Mouse (Mus musculus) liver, embryonic 14.5 days (tissue): Measurements from ENCODE around the gene Gkn2. TPM values are rescaled to one million over a fixed set of nuclear protein-coding genes. Genes with fewer than 3 reads are reported as not detected.
A peak's percentile ranks its signal among the peaks of the same experiment; 100 is the strongest.

Experiments used
- ATAC-seq: fragments of 200-750 bp; cut with Nextera tagmentation; 2 replicates; pipeline ENCODE4 v1.8.0; 2017; ENCODE audit warnings: moderate number of reproducible peaks, mild to moderate bottlenecking, moderate library complexity; ENCODE audit not compliant: insufficient read depth
- DNase-seq, 3 experiments: peaks; one replicate each; pipeline ENCODE4 v3.0.0-alpha.2; 2012 to 2013; ENCODE audit warnings: low read depth in 3 of 3, low spot score in 3 of 3
- H3K27ac ChIP-seq: fragments of 300-500 bp; sonication (generic); 2 replicates; pipeline ENCODE4 v1.5.1; 2014; ENCODE audit warnings: moderate library complexity, mild to moderate bottlenecking, control low read depth, inconsistent platforms
- H3K27me3 ChIP-seq: fragments of 300-500 bp; sonication (generic); 2 replicates; pipeline ENCODE4 v1.6.1; 2014; ENCODE audit warnings: mild to moderate bottlenecking, low read length, moderate library complexity; ENCODE audit not compliant: control insufficient read depth, insufficient read depth
- H3K36me3 ChIP-seq: fragments of 300-500 bp; sonication (generic); replicated peaks from 2 replicates; pipeline ENCODE4 v1.6.1; 2014; ENCODE audit warnings: low read depth; ENCODE audit not compliant: control insufficient read depth, insufficient read depth
- H3K4me1 ChIP-seq, 2 experiments: fragments of 200-500 bp in 1 of 2; fragments of 300-500 bp in 1 of 2; sonication (generic) in 1 of 2; replicated peaks; 2 replicates each; pipeline ENCODE4 v1.6.1; 2012 to 2014; ENCODE audit warnings: antibody characterized with exemption in 1 of 2, inconsistent platforms in 1 of 2, low read length in 1 of 2; ENCODE audit not compliant: control insufficient read depth in 2 of 2, insufficient read depth in 2 of 2
- H3K4me2 ChIP-seq: fragments of 300-500 bp; sonication (generic); 2 replicates; pipeline ENCODE4 v1.6.1; 2014; ENCODE audit warnings: low read depth, mild to moderate bottlenecking, control low read depth, moderate library complexity
- H3K4me3 ChIP-seq, 2 experiments: fragments of 200-500 bp in 1 of 2; fragments of 300-500 bp in 1 of 2; sonication (generic) in 1 of 2; 2 replicates each; pipeline ENCODE4 v1.5.1; 2012 to 2014; ENCODE audit warnings: low read depth in 2 of 2, low read length in 2 of 2, mild to moderate bottlenecking in 2 of 2, control low read depth in 1 of 2, inconsistent platforms in 1 of 2, moderate library complexity in 1 of 2; ENCODE audit not compliant: insufficient read depth in 1 of 2
- H3K9ac ChIP-seq: fragments of 300-500 bp; sonication (generic); replicated peaks from 2 replicates; pipeline ENCODE4 v1.6.1; 2014; ENCODE audit warnings: mild to moderate bottlenecking, control low read depth, moderate library complexity
- H3K9me3 ChIP-seq: fragments of 300-500 bp; sonication (generic); 2 replicates; pipeline ENCODE4 v1.6.1; 2016; ENCODE audit warnings: low read length, mixed read lengths; ENCODE audit not compliant: control insufficient read depth
- CTCF ChIP-seq: IDR thresholded peaks from 2 replicates; pipeline ENCODE4 v1.5.1; 2016; ENCODE audit warnings: antibody characterized with exemption, low read depth, control low read depth
- EP300 ChIP-seq: IDR thresholded peaks from 2 replicates; pipeline ENCODE4 v1.6.1; 2016; ENCODE audit warnings: antibody characterized with exemption, low read depth
- WGBS: fragments of 180-500 bp; shearing (Covaris S2); extraction: QIAGEN DNeasy Blood & Tissue Kit; methylation state at CpG from one replicate; pipeline ENCODE4 v1.1.7; 2014; ENCODE audit not compliant: insufficient replicate concordance; 5-methylcytosine and 5-hydroxymethylcytosine counted together
- polyA plus RNA-seq, 2 experiments: library from polyadenylated mRNA; depleted of rRNA in 1 of 2; stranded (reverse) in 1 of 2; unstranded in 1 of 2; fragments of >200 nt; fragmentation: Nextera tagmentation in 1 of 2; extraction: Ambion mirVana in 1 of 2; gene quantifications; 2 replicates each; pipeline versions ENCODE4 v1.2.1 to v1.2.3; 2012 to 2014

The Gkn2 gene
- polyA plus RNA-seq, 2 experiments = not detected

DNA sequence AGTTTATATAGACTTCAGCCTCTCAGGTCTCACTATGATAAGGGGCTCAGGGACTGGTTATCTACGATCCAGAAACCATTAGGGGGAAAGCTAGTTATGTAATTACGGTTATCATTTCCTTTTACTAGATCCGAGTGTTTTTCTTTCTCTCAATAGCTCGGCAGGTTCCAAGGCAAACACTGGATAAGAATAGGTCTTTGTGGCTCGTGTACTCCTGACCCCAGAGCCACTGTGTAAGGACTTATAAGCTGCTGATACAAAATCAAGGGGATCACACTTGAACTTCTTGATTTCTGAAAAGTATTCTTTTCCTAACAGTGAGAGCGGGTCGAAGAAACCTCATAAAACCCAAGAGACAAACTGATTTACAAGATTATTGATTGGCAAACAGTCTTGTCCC is 15.7 kb downstream of the Gkn2 start, which contains the start of gene Gkn3:
Gene Gkn3 (minus strand): TSS at position 59 of the 400 bp plus-strand sequence.
- Histone ChIP-seq H3K36me3 (no peaks in the 10 kb centered on the region), H3K27me3 (no peaks in the 10 kb centered on the region), H3K9me3 (no peaks in the 10 kb centered on the region), H3K4me1 (peaks cover 0 to 17% of the 10 kb centered on the region in 2 experiments; a peak in 3 of 4 replicates), H3K27ac (no peak within 1 kb of the TSS), H3K4me3 (no peak within 1 kb of the TSS), H3K4me2 (no peak within 1 kb of the TSS), H3K9ac (no peak within 1 kb of the TSS)
- ATAC-seq (no peak), DNase-seq (no peak)
- no peak for TF ChIP-seq EP300
- TF ChIP-seq CTCF = no peak
- WGBS = 31% methylated on average over 7 of the region's 7 CpGs

DNA sequence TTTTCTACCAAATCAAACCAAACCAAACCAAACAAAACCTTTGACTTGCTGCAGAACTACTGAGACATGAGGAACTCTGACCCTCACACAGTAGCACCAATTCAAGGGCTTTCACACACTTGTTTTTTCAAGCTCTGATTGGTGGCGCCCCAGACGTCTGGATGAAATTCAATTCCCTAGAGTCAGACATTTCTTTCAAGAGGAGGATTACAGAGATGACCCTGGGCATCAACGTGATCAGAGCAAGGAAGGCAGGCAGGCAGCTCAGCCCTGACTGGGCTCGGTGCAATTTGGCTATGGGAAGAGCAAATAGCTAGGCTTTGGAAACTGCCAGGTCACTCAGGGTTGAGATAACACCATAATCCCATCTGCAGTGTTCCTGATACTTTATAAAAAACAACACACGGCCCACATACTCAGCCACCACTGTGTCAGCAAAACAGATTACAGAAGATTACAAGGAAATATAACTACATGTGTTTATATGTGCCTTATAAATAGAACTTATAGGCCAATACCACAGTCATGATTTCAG is 16.4 kb downstream of the Gkn2 start:
- Histone ChIP-seq H3K27me3 (no peaks in the 10 kb centered on the region), H3K4me2 (no peak overlapping the region), H3K4me1 (peaks cover 0 to 17% of the 10 kb centered on the region in 2 experiments; a peak in 3 of 4 replicates), H3K9me3 (no peaks in the 10 kb centered on the region), H3K27ac (no peak overlapping the region), H3K4me3 (no peak overlapping the region), H3K9ac (no peak overlapping the region), H3K36me3 (no peaks in the 10 kb centered on the region)
- DNase-seq (no peak), ATAC-seq (peak; percentile 21; the same call in 1 of the 2 replicates)
- peak; percentile 22; the same call in 1 of the 2 replicates for TF ChIP-seq EP300
- no peak for TF ChIP-seq CTCF
- WGBS = 20% methylated on average over 5 of the region's 5 CpGs

DNA sequence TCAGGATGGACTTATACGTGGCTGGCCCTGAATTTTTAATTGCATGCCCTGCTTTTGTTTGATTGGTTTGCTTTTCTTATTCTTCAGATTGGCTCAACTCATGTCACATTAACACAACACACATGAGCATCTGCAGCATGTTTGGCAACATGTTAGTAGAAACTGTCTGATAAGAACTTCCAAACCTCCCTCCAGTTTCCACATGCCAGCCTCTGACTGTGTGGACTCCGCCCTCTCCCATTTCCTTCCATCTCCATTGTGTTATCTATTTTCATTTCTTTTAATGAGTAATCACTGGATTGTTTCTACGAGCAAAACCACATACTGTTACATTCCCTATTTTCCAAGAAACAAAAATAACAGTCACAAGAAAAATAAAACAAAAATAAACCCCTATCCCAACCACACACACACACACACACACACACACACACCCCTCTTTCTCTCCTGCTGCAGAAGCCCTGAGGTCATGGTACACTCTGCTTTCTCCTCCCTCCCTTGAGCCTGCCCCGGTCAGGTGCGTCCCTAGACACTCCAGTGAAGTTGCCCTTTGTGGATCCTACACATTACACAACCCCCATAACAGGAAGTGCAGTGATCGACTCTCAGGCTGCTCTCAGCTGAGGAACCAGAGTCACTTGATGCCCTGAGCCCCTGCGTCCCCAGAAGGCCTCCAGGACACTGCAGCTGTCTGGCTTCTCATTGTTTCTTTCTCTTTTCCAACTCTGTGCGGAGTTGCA is 20.5 kb downstream of the Gkn2 start:
- Histone ChIP-seq H3K27me3 (no peaks in the 10 kb centered on the region), H3K9me3 (no peaks in the 10 kb centered on the region), H3K4me1 (peaks cover 0 to 13% of the 10 kb centered on the region in 2 experiments; a peak in 3 of 4 replicates), H3K36me3 (no peaks in the 10 kb centered on the region), H3K9ac (no peak overlapping the region), H3K4me2 (no peak overlapping the region), H3K27ac (no peak overlapping the region), H3K4me3 (no peak overlapping the region)
- ATAC-seq = 0 out of 2 replicates have a peak, but pooled peaks have one; percentile 31
- WGBS = 31% methylated on average over 8 of the region's 8 CpGs
- TF ChIP-seq EP300 (no peak), CTCF (no peak)
- DNase-seq = no peak

DNA sequence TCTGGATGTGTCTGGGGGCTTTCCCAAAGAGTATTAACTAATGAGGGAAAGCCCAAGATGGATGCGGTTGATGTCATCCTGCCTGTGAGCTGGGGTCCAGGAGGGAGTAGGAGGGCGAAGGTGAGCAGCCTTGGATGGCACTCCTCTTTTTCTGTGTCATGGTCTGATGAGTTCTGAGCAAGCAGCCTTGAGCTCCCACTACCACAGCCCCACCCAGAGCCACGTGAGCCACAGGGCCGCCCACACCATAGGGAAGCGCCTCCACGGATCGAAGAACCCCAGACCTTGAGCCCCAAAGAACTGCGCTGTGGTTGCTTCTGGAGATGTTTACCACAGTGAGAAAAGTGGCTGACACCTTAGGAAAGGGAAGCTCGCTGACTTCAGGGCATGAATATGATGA is 21.6 kb downstream of the Gkn2 start:
- Histone ChIP-seq H3K27me3 (no peaks in the 10 kb centered on the region), H3K4me3 (no peak overlapping the region)
- no peak for DNase-seq

DNA sequence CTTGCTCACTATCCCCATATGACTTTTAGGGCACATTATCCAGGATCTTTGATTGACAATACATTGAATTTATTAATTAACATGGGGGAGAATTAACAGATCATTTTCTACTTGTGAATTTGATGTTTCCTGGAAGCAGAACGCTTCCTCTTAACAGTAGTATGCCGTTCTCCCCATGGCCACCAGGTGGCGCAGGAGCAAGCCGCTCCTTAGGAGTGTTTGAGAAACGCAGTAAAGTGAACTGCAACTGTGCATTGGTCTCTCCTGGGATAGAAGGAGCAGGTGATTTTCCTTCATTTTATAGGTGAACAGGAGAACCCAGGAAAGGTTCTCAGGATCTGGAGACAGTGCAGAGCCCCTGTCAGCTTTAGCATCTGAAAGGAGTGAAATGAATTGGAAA is 26.0 kb downstream of the Gkn2 start:
- Histone ChIP-seq H3K36me3 (no peaks in the 10 kb centered on the region), H3K9ac (no peak overlapping the region), H3K9me3 (no peaks in the 10 kb centered on the region), H3K4me2 (no peak overlapping the region), H3K4me1 (peaks cover 0 to 14% of the 10 kb centered on the region in 2 experiments; a peak in 2 of 4 replicates), H3K27ac (no peak overlapping the region), H3K27me3 (no peaks in the 10 kb centered on the region), H3K4me3 (no peak overlapping the region)
- ATAC-seq (no peak), DNase-seq (peak in 2 of 3 experiments; percentile 33 to 41)
- 1% methylated on average over 5 of the region's 5 CpGs for WGBS
- TF ChIP-seq CTCF = peak; percentile 96
- TF ChIP-seq EP300 = no peak

More for the DNA sequence above, 21.6 kb downstream of the Gkn2 start:
- Histone ChIP-seq H3K9me3 (no peaks in the 10 kb centered on the region), H3K9ac (no peak overlapping the region), H3K27ac (no peak overlapping the region), H3K4me1 (peaks cover 0 to 9% of the 10 kb centered on the region in 2 experiments; a peak in 3 of 4 replicates), H3K4me2 (no peak overlapping the region), H3K36me3 (no peaks in the 10 kb centered on the region)
- ATAC-seq = no peak
- WGBS = 57% methylated on average over 9 of the region's 9 CpGs
- TF ChIP-seq CTCF (no peak), EP300 (no peak)
